Mouse (Mus musculus) lung, adult 18-20 months (tissue): ENCODE measurements around the gene Scp2.
A peak's percentile ranks its signal among the peaks of the same experiment; 100 is the strongest.

Experiments used
- DNase-seq, 2 experiments: peaks; one replicate each; pipeline ENCODE4 v3.0.0; 2022; ENCODE audit warnings: mixed read lengths in 2 of 2

Gene Scp2

DNA sequence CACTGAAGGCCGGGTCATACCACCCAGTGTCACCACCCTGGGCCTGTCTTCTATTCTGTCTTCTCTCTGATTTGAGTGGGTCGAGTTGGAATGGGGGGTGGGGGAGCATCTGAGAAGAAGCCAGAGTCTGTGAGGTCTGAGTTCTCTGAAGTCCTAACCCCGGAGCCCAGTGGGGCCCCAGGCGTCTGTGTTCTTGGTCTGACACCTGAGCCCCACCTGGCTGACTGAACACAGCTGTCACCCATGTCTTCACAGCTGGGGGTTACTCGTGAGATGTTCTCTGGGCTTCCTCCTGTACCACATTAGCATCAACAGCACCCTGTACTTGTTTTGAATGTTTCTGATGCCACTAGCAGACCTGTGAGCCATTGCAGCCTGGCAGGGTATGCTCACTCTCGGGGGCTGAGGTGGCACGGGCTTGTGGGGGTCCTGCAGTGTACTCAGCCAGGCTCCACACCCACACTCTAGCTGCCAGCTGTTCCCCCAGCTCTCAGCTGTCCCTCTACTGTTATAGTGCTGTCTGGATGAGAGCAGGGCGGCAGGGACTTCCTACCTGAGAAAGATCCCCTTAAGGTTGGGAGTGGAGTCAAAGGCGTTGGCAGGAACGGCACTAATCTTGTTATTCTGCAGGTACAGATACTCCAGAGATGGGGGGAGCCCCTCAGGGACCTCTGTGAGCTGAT, 126.4 kb downstream of the Scp2 start:
- no peak for DNase-seq

DNA sequence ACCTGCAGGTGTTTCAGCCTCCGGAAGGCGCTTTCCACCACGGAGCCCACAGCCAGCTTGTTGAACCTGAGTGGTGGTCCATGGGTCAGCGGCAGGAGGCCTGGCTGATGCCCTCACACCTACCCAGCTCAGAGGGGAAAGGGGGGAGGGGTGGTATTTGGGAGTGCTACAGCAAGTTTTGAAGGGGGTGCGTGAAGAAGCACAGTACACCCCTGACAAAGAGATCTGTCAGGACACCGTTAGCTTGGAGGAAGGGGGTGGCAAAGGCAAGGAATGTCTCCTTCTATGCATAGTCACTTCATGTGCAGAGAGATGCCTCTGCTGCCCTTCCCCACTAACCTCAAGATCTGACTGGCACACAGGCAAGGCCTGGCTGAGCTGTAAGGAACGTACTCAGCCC, 127.0 kb downstream of the Scp2 start:
- DNase-seq: no peak

DNA sequence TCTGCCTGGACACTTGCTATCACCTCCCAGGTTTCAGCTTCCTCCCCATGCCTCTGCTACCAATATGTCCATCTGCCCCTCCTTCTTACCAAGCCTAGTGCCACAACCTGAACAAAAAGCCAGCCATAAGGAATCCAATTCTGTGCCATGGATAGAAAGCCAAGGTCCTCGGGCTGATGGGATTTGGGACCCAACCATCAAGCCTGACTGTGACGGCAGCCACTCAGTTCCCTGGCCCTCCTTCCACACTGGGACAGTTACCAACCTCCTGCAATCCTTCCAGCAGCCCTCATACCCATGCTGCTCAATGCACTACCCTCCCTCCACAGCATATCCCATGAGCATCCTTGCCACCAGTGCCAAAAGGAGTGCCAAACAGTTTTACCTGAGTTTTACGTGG, 128.5 kb downstream of the Scp2 start:
- DNase-seq: no peak

DNA sequence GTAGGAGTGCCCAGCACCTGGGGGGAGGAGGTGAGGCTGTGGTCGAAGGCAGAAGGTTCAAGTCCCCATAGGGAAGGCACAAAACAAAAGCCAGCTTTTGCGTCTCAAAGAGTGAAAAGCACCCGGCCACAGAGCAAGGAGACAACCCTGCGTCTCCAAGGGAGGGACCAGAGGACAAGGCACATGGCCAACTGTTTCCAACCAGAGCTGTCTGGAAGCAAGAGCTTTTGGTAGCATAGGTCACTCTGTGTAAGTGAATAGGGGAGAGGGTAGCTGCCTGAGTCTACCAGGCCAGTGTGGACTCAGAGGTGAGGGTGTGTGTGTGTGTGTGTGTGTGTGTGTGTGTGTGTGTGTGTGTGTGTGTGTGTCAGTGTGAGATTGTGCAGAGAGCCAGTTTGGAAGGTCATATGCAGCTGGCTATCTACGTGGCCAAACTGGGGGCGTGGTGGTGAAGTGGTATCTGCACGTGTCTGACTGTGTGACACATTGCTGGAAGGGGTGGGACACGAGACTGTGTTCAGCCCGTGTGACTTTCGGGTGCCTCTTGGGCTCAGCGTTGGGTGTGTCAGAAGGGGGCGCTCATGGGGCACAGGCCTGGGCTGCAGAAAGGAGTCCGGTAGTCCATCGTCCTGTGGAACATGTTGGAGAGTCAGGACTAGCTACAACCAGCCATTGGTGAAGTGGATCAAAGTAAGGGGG, 129.6 kb downstream of the Scp2 start:
- peak; percentile 83 to 88 for DNase-seq

DNA sequence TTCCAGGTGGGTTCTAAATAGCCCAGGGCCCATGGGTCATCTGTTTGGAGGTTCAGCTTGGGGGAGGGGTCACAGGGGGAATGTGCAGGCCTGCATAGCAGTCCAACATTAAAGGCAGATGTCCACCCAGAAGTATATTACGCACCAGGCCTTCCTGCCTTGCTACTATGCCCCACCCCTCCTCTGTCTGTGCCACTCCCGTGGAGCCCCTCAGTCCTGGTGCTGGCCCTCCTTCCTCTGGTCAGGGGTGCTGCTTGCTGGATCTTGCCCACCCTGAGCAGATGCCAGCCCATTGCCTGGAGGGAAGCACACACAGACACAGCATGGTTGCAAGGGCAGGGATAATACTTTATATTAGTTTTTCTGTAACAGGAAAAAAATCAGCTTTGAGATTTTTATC, 130.3 kb downstream of the Scp2 start:
- DNase-seq: no peak

DNA sequence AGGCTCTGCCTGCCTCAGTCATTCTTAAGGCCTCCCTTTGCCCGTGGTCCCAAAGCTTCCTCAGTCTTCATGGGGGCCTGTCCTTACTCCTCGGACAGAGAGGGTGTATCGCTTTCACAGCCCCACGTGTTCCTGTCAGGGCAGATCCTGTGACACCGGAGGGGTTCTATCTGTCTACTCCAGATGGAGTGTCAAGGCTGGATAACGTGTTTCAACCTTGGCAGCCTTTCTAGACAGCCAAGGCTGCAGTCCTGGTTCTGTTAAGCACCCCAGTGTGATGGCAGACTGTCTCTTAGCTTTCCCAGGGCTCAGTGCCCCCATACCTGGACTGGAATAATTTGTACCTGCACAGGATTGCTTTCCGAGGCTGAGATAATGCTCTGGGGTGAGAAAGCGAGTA, 136.3 kb downstream of the Scp2 start:
- DNase-seq: no peak

DNA sequence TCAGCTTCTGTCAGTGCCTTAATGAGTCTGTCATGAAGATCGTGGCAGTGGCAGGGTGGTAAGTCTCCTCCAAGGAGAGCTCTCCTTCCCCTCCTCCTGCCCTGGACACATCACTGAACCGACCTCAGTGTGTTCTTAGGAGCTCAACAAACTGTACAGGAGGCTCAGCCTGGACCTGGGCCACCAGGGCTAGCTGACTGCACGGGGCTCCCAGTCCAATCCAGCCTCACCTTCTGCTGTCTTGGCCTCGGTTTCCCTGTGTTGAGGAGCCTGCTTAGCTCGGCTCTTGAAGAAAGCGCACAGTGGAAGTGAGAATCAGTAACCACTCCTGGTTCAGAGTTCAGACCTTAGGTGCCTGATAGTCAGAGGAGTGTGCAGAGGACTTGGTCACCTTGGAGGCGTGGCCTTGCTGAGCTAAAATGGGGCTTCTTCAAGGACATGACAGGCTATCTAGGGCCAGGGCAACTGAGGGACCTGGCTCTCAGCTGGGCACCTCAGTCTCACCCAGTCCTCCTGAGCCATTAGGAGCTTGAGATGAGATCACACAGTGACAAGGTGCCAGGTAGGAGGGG, 137.2 kb downstream of the Scp2 start:
- DNase-seq: no peak

DNA sequence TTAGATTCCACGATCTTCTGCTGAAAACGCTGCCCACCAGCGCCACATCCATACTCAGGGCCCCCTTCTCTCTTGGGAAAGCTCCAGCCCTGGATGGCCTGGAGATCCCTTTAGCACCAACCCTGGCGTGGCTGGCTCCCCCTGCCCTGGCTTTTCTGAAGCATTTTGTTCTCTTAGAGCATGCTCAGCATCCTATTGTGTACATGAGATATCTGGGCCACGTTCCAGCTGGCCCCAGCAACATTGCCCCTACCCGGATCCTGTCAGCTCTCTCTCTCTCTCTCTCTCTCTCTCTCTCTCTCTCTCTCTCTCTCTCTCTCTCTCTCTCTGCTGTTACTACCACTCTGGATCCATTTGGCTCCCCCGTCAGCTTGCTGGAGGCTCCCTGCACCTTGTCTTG, 139.5 kb downstream of the Scp2 start:
- no peak for DNase-seq

DNA sequence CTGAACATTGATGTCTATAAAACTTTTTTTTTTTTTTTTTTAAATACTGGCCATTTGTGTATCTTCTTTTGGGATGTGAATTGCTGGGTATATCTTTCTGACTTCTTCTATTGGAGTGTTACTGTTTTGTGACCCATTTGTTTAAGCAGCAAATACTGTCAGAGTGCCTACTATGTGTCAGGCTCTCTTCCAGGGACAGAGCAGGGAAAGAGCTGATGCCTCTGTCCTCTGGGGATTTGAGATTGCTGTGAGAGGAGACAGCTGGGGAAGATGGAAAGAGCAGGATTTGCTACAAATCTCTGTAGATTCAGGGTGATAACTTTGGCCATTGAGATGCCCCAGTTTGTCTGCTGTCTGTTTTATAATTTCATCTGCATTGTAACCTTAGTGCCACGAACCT, 145.4 kb downstream of the Scp2 start:
- DNase-seq: no peak

DNA sequence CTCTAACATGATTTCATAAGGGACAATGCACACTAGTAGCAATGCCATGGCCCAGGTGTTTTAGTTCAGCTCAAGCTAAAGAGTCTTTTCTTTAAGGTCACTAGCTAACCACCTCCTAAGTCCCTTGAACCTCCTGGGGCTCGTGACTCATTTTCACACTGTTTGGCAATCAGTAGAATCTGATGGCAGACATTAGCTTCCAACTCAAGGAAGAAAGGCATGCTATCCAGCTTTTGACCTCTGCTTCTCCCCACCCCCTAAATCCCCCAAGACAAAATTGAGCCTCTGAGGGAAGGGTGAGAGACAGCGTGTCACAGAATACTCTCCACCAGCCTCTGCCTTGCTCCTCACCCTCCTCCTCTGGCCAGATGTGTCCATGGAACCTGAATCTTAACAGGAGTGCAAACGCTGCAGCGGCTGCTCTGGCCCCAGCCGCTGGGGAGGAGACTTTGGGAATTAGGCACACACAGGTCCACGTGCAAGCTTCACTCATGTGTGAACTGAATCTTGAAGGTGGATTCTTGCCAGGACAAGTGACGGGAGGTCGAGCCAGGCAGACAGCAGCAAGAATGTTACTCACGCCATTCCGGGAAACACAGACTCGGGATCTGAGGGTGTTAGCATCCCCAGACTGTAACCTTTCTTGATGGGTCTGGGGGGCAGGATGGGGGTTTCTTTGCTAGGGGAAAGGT, 146.0 kb downstream of the Scp2 start:
- peak; percentile 46 to 51 for DNase-seq

DNA sequence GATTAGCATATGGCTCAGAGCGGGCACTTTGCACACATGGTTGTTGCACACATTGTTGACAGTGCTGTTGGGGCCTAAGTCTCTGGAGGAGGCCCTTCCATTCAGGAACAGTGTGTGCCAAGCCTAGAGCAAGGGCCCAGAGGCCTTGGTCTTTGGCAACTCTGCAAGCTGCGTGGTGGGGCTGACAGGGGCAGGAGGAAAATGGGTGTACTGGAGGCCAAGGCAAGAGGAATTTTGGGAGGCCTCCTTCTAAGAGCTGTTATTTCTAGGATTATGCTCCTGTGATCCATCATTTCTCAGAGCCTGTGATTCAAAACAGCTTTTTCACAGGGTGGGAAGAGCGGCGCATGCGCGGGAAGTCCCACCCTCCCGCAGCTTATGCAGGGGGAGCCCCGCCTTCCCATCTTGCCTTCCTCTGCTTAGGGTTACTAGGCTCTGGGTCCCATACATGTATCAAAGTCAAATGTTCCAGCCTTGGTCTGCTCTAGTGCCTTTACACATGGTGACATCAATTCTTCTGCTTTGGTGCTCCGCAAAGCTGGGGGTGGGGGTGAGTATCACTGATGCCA, 148.3 kb downstream of the Scp2 start:
- peak; percentile 10 to 22 for DNase-seq

DNA sequence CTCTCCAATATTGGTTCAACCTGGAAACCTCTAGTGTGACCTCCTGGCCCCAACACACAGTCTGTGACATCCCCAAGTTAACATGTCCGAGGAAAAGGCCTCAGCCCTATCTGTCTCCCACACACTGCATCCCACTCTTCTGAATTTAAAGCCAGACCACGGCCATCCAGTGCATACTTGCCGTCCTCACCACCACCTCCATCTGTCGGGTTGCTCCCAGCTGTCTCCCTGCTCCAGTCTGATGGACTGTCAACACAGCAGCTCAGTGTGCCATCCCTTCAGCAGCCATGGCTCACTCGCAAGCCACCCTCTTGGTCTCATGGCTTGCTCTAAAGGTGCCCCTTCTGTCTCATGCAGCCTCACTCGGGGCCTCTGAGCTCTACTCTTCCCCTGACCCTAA, 149.1 kb downstream of the Scp2 start:
- no peak for DNase-seq

DNA sequence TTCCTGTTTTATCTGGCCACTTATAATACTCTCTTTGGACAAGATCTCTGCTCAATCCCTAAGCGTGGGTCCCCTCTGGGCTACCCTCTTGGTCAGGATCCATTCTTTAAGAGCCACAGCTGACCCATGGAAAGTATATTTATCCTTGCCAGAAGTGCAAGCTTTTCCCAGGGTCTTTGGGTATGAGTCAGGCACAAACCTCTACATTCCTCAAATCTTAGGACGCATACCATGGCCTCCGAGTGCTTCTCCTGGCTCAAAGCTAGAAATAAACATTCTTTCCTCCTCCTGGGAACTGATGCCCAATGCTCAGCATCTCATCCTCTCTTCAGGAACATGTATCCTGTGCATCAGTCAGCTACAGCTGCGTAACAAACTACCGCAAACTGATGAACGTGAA, 149.8 kb downstream of the Scp2 start:
- no peak for DNase-seq
